Mouse (Mus musculus): Measurements from ENCODE around the gene Gpsm1.

DNA sequence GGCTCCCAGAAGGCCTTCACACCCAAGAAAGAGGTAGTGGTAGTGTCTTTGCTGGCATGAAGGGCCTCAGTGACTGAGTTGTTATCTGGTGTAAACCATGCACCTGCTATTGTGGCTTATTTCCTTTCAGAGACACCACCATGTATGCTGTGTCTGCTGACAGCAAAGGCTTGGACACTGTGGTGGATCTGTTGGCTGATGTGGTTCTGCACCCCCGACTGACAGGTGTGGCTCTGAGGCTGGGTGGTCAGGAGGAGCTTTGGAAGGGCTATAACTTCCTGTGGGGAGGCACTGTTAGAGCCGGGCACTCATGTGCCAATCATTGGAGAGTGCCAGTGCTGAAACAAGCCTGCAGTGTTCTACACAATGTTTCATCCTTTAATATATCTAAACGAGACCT, 75.6 kb downstream of the Gpsm1 start:
- TF ChIP-seq CTCF (IDR thresholded peaks at IDR 0.05 in 2 of 3, conservative IDR thresholded peaks at IDR 0.05 in 1 of 3; ENCODE audit: control insufficient read depth in 1 of 3, insufficient read depth in 1 of 3, low read depth in 2 of 3, low read length in 3 of 3, poor library complexity in 1 of 3, severe bottlenecking in 1 of 3) (no peak), POLR2A (IDR thresholded peaks at IDR 0.05; ENCODE audit: control insufficient read depth in 1 of 2, insufficient read depth in 1 of 2, low read depth in 1 of 2, low read length in 2 of 2, poor library complexity in 1 of 2) (no peak), USF1 (IDR thresholded peaks at IDR 0.05; ENCODE audit: low read depth, low read length) (no peak)
